Mouse (Mus musculus) lung, embryonic 16.5 days (tissue): ENCODE measurements at regions not wholly inside any gene's neighbourhood (a gene's known extent, or its start where the extent isn't known, plus 50 kb on each side); places are given as distances from the start of the nearest gene placed in this dataset.

Experiments used
- ATAC-seq: fragments of 200-750 bp; cut with Nextera tagmentation; 2 replicates; pipeline ENCODE4 v1.8.0; 2017; ENCODE audit warnings: low read depth, mild to moderate bottlenecking, moderate library complexity
- H3K27ac ChIP-seq: fragments of 300-500 bp; sonication (generic); 2 replicates; pipeline ENCODE4 v1.5.1; 2014; ENCODE audit warnings: mild to moderate bottlenecking, control low read depth, low read length
- H3K27me3 ChIP-seq: fragments of 300-500 bp; sonication (generic); 2 replicates; pipeline ENCODE4 v1.6.1; 2014; ENCODE audit warnings: low read depth, low read length, mixed read lengths; ENCODE audit not compliant: control insufficient read depth, insufficient read depth
- H3K36me3 ChIP-seq: fragments of 300-500 bp; sonication (generic); 2 replicates; pipeline ENCODE4 v1.6.1; 2014; ENCODE audit warnings: low read length; ENCODE audit not compliant: control insufficient read depth, insufficient read depth
- H3K4me1 ChIP-seq: fragments of 300-500 bp; sonication (generic); replicated peaks from 2 replicates; pipeline ENCODE4 v1.6.1; 2014; ENCODE audit warnings: low read length, mixed read lengths; ENCODE audit not compliant: control insufficient read depth, insufficient read depth
- H3K4me2 ChIP-seq: fragments of 300-500 bp; sonication (generic); 2 replicates; pipeline ENCODE4 v1.6.1; 2014; ENCODE audit warnings: low read depth, low read length, control low read depth
- H3K4me3 ChIP-seq: fragments of 300-500 bp; sonication (generic); 2 replicates; pipeline ENCODE4 v1.5.1; 2014; ENCODE audit warnings: mild to moderate bottlenecking, low read length, control low read depth
- H3K9ac ChIP-seq: fragments of 300-500 bp; sonication (generic); 2 replicates; pipeline ENCODE4 v1.6.1; 2014; ENCODE audit warnings: low read length, control low read depth
- H3K9me3 ChIP-seq: fragments of 300-500 bp; sonication (generic); 2 replicates; pipeline ENCODE4 v1.6.1; 2016; ENCODE audit warnings: low read length; ENCODE audit not compliant: control insufficient read depth
- WGBS: fragments of 180-500 bp; shearing (Covaris S2); extraction: QIAGEN DNeasy Blood & Tissue Kit; methylation state at CpG from one replicate; pipeline ENCODE4 v1.1.7; 2014; 5-methylcytosine and 5-hydroxymethylcytosine counted together

DNA sequence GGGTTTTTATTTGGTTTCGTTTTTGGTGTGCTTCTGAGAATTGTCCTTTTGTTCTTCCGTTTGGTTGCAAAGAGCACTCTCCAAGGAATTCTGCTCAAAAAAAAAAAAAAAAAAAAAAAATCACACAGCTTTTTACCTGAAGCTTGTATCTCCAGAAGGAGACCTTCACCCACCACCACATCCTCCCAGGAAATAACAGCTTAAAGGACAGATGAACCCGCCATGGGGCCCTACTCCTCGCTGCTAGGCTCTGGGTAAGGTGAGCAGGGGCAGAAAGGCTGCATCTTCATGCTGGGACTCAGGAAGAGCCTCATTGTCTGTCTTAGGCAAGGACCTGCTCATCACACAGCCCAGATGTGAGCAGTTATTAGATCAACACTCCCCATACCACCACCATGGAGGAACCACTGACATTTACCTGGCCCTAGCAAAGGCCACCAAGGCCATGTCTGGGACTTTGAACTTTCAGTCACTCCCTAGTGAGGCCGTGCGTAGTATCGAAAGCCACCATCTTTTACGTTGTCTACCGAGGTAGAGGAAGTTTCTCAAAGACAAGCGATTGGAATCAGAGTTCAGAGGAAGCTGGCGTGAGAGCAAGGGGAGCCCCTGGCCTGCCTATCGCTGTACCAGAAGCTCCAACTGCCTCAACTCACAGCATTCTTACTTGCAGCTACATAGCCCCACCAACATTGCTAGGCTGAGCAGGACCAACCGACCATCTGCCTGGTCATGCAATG, 97.1 kb downstream of the Tomm20 start:
- WGBS, result 83% methylated on average over 13 of the region's 13 CpGs
- H3K27ac ChIP-seq, result peak overlapping the region; percentile 37; the same call in 1 of the 2 replicates
- H3K9ac ChIP-seq, result no peak overlapping the region

GRCm38 (mm10) chr8:126847664-126848353, 97.8 kb downstream of the Tomm20 start:
- WGBS, result 28% methylated on average over 8 of the region's 8 CpGs
- peak overlapping the region; percentile 37; the same call in 1 of the 2 replicates for H3K27ac ChIP-seq
- ATAC-seq, result 0 out of 2 replicates have a peak, but pooled peaks have one; percentile 4

More for the DNA sequence above, 97.1 kb downstream of the Tomm20 start:
- H3K36me3 ChIP-seq, result no peaks in the 10 kb centered on the region
- no peaks in the 10 kb centered on the region for H3K9me3 ChIP-seq
- no peak overlapping the region for H3K4me2 ChIP-seq
- no peak for ATAC-seq
- no peak overlapping the region for H3K4me3 ChIP-seq
- peaks cover 44% of the 10 kb centered on the region for H3K4me1 ChIP-seq
- no peaks in the 10 kb centered on the region for H3K27me3 ChIP-seq

DNA sequence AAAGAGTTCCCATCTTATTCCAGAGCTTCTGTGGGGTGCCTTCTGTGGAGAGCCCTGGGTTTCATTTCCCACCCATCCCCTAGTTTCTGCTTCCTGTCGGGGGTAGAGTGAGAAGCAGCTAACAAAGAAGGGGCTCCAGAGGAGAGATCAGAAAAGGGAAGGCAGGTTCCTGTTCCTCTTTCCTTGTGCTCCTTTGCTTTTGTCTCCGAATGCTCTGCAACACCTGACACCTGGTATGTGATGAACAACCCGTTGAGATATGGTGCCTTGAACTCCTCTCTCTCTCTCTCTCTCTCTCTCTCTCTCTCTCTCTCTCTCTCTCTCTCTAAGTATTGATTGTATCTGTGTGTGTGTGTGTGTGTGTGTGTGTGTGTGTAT, 99.5 kb downstream of the Tomm20 start:
- Histone ChIP-seq H3K27ac (peak overlapping the region; percentile 85; the same call in 1 of the 2 replicates), H3K27me3 (no peaks in the 10 kb centered on the region)
- WGBS, result 41% methylated on average over 3 of the region's 3 CpGs

More at GRCm38 (mm10) chr8:126847664-126848353, 97.8 kb downstream of the Tomm20 start:
- Histone ChIP-seq H3K36me3 (no peaks in the 10 kb centered on the region), H3K9ac (peak overlapping the region; percentile 34), H3K4me3 (no peak overlapping the region), H3K4me1 (peaks cover 44% of the 10 kb centered on the region), H3K4me2 (no peak overlapping the region), H3K9me3 (no peaks in the 10 kb centered on the region), H3K27me3 (no peaks in the 10 kb centered on the region)

DNA sequence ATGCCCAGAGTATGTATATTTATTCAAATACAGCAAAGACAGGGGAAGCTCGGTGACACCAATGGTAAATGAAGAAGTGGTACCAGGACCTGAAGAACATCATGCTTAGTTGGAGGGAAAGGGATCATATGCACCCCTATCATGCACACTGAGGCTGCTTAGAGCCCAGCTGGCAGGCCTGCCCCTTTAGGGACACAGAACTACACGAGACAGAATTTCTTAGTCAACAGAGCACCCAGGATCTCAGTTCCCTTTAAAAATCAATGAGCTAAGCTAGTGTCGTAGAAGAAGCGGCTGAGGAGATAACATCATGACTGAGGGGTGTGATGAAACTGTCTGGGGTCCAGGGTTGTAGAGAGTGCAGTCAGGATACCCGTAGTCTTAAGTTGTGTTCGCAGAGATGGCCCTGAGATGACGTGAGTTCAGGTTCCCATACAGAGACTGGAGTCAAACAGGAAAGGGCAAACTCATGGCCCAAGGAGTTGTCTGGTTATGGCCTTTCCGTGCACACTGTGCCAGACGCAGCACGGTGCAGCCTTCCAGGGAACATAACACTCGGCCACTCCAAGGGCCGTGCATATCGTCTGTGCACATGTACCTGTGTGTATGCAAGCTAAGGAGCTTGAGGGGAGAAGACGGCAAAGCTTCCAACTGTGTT, 100.0 kb downstream of the Tomm20 start:
- WGBS, result 68% methylated on average over 14 of the region's 14 CpGs
- H3K27ac ChIP-seq, result peak overlapping the region; percentile 85

More for the DNA sequence above, 99.5 kb downstream of the Tomm20 start:
- Histone ChIP-seq H3K9ac (no peak overlapping the region), H3K36me3 (no peaks in the 10 kb centered on the region), H3K4me1 (peaks cover 42% of the 10 kb centered on the region), H3K4me2 (no peak overlapping the region), H3K4me3 (no peak overlapping the region), H3K9me3 (no peaks in the 10 kb centered on the region)
- no peak for ATAC-seq

DNA sequence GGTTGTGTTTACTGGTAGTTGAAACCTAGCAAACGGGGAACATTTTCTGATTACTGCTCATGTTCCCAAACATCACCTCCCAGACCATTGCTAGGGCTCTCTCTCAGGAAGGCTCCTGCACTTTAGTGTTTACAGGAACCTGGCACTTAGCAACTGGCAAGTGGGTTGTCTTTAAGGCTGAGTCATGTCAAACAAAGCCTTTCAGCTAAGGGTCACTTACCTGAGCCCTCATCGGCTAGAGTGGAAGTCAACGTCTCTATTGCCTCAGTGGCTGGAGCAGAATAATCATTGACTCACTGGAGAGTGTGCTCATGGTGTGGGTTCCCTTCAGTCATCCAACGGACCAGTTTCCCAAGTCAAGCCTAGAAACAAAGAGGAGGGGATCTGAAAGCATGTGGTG, 101.0 kb downstream of the Tomm20 start:
- Histone ChIP-seq H3K27ac (peak overlapping the region; percentile 85), H3K9me3 (no peaks in the 10 kb centered on the region), H3K36me3 (no peaks in the 10 kb centered on the region), H3K9ac (no peak overlapping the region), H3K4me2 (no peak overlapping the region), H3K27me3 (no peaks in the 10 kb centered on the region), H3K4me1 (peaks cover 38% of the 10 kb centered on the region), H3K4me3 (no peak overlapping the region)
- 44% methylated on average over 4 of the region's 4 CpGs for WGBS
- ATAC-seq, result peak; percentile 84

More for the DNA sequence above, 100.0 kb downstream of the Tomm20 start:
- H3K4me3 ChIP-seq, result no peak overlapping the region
- peaks cover 42% of the 10 kb centered on the region for H3K4me1 ChIP-seq
- H3K36me3 ChIP-seq, result no peaks in the 10 kb centered on the region
- no peak overlapping the region for H3K4me2 ChIP-seq
- H3K27me3 ChIP-seq, result no peaks in the 10 kb centered on the region
- H3K9me3 ChIP-seq, result no peaks in the 10 kb centered on the region
- no peak overlapping the region for H3K9ac ChIP-seq
- ATAC-seq, result no peak

GRCm38 (mm10) chr8:126841187-126841586, 104.5 kb downstream of the Tomm20 start:
- Histone ChIP-seq H3K36me3 (no peaks in the 10 kb centered on the region), H3K9ac (no peak overlapping the region), H3K4me2 (no peak overlapping the region), H3K27ac (no peak overlapping the region), H3K4me3 (no peak overlapping the region), H3K27me3 (no peaks in the 10 kb centered on the region), H3K4me1 (peaks cover 44% of the 10 kb centered on the region), H3K9me3 (no peaks in the 10 kb centered on the region)
- no peak for ATAC-seq
- WGBS, result 68% methylated on average over 7 of the region's 7 CpGs

GRCm38 (mm10) chr8:126839712-126840355, 105.8 kb downstream of the Tomm20 start:
- H3K4me3 ChIP-seq, result no peak overlapping the region
- ATAC-seq, result peak; percentile 89
- H3K27me3 ChIP-seq, result no peaks in the 10 kb centered on the region
- H3K9ac ChIP-seq, result peak overlapping the region; percentile 50
- H3K27ac ChIP-seq, result peak overlapping the region; percentile 89
- H3K36me3 ChIP-seq, result no peaks in the 10 kb centered on the region
- H3K4me1 ChIP-seq, result peaks cover 38% of the 10 kb centered on the region
- no peaks in the 10 kb centered on the region for H3K9me3 ChIP-seq
- H3K4me2 ChIP-seq, result peak overlapping the region; percentile 2; the same call in 1 of the 2 replicates
- WGBS, result 14% methylated on average over 5 of the region's 5 CpGs

GRCm38 (mm10) chr8:126839039-126839711, 106.5 kb downstream of the Tomm20 start:
- peaks cover 40% of the 10 kb centered on the region for H3K4me1 ChIP-seq
- peak overlapping the region; percentile 2 for H3K4me2 ChIP-seq
- peak overlapping the region; percentile 50 for H3K9ac ChIP-seq
- H3K36me3 ChIP-seq, result no peaks in the 10 kb centered on the region
- 6% methylated on average over 8 of the region's 8 CpGs for WGBS
- H3K27ac ChIP-seq, result peak overlapping the region; percentile 89
- ATAC-seq, result no peak; the same call in 1 of the 2 replicates
- no peaks in the 10 kb centered on the region for H3K27me3 ChIP-seq
- H3K4me3 ChIP-seq, result no peak overlapping the region
- no peaks in the 10 kb centered on the region for H3K9me3 ChIP-seq
